Mouse (Mus musculus) adrenal gland, adult 2 months (tissue): ENCODE measurements around the gene Nfkbib. TPM values are rescaled to one million over a fixed set of nuclear protein-coding genes. Genes with fewer than 3 reads are reported as not detected.
A peak's percentile ranks its signal among the peaks of the same experiment; 100 is the strongest.

ENCODE experiments used
- DNase-seq: peaks from one replicate; pipeline ENCODE4 v3.0.0; 2021
- long read RNA-seq: library from polyadenylated mRNA; stranded (forward); transcript quantifications from one replicate; pipeline ENCODE4 v2.0.0, GENCODE M21; 2021
- polyA plus RNA-seq: library from polyadenylated mRNA; depleted of rRNA; stranded (reverse); fragments of >200 nt; gene quantifications from 2 replicates; pipeline ENCODE4 v1.2.3, GENCODE M21; 2012; rRNA removed
- total RNA-seq, 2 experiments: library from RNA; stranded (reverse); gene quantifications; 2 replicates each; pipeline ENCODE4 v1.2.3; 2021

Gene Nfkbib
- total RNA-seq (10 to 100 TPM; 38.0 to 62.9 TPM), polyA plus RNA-seq (97.6 and 122 TPM in 2 replicates)
- long read RNA-seq, transcript Nfkbib-202 (6 exons, 1,243 nt), result major isoform, 35 of 45 reads
- long read RNA-seq, partial matches to known transcripts, result 10 of 45 reads
- long read RNA-seq, other reads (novel, unspliced or antisense), result 0 of 45 reads

DNA sequence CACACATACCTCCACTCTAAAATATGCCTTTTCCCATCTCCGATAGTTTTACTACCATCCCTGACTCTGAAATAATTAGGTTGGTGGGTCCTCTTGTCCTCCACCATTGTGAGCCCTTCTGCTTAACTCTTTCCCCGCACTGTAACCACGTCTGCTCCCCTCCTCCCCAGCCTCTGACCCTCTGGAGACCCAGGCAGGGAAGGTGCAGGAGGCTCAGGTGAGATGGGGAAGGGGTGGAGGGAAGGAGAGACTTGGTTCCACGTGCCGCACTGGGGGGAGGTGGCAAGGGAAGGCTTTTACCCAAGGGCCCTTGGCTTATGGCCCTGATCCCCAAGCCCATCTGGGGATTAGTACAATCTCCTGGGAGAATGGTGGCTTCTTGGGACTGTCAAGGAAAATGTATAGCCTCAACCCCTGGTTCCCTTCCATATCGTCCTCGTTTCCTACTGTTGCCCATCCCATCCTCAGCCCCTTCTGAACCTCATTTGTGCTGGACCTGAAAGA lies at the start of gene Nfkbib:
Gene Nfkbib, minus strand, starts transcription at position 51 of the 504 bp plus-strand sequence.
- no peak for DNase-seq

DNA sequence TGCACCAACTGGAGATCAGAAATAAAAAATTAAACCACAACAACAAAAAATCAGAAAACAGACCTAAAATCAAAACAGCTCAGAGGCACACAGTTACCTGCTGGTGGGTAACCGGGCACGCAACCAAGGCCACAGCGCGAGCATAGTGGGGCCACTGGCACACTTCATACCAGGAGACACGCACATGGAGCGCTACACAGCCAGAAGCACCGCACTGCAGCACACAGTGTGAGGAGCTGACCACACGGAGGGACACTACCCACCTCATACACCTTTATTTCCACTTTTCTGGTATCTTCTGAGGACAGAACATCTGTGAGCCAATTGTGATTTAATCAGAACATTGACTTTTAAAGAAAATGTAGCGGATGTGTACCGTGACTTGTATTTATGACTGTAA lies 49.6 kb upstream of the Nfkbib start:
- DNase-seq, result no peak

DNA sequence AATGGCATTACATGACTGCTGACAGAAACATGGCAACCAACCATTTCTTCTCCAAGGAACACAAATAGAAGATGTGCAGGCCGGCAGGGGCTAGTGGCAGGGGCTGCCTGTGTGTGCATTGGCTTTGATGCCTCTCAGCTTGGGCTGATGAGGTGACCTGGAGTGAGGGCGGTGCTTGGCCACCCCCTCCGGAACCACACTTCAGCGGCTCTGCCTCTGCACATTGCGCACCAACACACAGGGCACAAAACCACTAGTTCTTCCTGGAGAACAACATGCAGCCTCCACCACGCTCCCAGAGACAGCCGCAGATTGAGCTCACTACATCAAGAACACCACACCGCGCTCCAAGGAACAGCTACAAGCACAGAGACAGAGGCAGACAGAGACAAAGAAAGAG lies 48.9 kb upstream of the Nfkbib start:
- DNase-seq, result no peak

DNA sequence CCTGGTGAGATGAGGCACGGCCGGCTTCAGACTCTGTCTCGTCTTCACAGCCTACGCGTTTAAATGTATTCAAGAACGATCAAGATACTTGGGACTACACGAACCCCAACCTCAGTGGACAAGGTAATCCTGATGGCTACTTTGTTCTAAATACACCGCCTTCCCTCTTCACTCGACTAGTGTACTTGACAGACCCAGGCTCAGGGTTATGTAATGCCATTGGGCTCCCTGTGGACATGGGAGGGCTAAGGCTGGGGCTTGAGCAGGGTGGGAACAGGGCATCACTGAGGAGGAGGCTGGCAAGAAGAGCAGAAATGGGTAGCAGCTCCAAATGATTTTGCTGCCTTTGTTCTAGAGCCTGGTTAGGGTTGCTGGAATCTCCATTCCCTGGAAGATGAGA lies 47.9 kb upstream of the Nfkbib start:
- DNase-seq, result no peak

DNA sequence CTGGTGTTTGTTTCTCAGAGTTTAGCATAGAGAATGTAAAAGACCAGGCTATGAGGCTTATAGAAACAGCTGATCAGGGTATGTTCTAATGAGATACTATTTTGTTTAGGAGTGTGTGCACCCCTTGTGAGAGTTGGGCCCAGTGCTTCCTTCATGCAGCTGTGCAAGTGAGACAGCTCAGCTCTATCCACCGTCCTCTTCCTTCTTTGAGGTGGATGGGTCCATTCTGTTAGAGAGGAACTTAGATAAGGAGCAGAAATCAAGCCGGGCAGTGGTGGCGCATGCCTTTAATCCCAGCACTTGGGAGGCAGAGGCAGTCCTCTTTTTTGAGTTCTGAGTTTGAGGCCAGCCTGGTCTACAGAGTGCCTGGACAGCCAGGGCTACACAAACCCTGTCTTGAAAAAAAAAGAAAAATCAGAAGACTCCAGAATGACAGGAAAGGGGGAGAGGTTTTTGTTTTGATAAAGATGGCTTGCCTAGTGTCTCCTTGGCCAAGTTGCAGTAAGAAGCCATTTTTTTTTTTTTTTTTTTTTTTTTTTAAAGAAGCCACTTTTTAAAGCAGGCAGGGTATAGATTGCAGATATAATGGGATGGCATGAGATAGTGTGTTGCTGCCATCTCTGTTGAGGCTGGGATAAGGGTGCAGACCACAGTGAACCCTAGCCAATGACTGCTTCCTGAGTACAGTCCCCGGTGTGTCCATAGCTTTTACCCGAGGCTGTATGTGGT lies 47.2 kb upstream of the Nfkbib start:
- no peak for DNase-seq

DNA sequence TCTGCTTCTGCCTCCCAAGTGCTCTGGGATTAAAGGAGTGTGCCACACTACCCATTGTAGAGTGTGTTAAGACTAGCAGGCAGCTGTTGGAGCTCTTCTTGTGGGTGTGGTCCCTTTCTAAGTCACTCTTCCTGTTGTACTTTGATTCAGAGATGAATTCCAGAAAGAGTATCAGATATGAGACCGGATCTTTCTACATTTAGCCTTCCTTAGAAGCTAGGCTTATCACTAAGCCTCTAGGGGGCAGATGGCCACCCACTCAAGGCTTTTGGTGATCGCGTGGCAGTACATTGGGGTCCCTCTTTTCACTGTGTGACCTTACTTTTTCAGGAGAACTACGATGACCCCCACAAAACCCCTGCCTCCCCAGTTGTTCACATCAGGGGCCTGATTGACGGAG lies 45.6 kb upstream of the Nfkbib start:
- DNase-seq, result no peak

DNA sequence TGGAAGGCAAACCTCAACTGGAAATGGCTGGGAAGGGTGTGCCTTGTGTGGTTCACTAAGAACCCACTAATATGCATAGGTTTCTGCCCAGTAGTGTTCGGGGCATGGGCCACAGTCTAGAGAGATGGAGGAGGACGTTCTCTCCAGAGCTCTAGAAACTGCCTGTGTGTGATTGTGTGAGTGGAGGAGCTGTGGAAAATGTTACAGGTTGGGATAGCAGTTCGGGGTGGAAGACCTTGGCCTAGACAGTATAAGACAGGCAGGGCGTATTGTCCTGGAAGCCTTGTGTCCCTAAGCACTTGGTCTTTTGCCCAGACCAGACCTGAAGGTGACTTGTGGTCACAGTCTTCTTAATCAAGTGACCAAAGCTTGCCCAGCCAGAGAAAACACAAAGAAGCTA lies 45.1 kb upstream of the Nfkbib start:
- no peak for DNase-seq

DNA sequence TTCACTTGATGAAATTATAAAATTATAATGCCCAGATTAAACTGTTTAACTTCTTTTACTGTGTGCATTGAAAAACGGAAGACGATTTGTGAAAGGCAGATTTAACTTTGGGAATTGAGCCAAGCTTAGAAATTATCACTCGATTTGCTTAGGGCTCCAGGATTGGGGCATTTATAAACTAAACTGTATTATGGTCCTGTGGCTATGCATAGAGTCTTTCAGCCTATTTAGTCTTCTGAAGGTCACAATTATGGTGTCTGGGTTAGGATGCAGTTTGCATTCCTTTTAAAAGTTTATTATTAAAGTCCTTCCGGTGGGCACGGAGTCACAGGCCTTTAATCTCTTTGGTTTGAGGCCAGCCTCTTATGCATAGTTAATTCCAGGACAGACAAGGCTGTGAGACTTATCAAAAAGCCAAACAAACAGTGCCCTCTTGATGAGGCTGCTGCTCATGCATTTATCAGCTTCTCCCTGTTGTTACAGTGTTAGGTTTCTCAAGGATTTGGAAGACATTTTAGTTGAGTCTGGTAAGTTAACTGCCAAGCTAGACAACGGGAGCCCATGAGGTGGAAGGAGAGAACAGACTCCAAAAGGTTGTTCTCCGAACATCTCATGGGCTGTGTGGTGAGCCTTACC lies 44.4 kb upstream of the Nfkbib start:
- DNase-seq, result no peak

DNA sequence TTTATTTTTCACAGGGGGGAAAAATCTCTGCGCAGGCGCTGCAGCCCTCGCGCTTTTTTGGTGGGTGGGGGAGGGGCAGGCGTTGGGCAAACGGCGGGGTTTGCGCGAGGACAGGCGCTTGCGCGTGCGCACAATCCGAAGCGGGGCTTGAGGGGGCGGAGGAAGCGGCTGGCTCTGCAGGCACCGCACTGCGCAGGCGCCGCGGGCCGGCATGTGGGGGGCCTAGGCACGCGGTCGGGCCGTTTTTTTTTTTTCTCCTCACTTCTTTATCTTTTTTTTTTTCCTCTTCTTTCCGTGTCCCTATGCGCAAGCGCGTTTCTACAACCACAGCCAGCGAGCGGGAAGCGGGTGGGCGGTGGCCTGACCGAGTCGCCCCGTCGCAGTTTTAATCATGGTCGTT lies 43.9 kb upstream of the Nfkbib start:
- DNase-seq, result peak; percentile 96

DNA sequence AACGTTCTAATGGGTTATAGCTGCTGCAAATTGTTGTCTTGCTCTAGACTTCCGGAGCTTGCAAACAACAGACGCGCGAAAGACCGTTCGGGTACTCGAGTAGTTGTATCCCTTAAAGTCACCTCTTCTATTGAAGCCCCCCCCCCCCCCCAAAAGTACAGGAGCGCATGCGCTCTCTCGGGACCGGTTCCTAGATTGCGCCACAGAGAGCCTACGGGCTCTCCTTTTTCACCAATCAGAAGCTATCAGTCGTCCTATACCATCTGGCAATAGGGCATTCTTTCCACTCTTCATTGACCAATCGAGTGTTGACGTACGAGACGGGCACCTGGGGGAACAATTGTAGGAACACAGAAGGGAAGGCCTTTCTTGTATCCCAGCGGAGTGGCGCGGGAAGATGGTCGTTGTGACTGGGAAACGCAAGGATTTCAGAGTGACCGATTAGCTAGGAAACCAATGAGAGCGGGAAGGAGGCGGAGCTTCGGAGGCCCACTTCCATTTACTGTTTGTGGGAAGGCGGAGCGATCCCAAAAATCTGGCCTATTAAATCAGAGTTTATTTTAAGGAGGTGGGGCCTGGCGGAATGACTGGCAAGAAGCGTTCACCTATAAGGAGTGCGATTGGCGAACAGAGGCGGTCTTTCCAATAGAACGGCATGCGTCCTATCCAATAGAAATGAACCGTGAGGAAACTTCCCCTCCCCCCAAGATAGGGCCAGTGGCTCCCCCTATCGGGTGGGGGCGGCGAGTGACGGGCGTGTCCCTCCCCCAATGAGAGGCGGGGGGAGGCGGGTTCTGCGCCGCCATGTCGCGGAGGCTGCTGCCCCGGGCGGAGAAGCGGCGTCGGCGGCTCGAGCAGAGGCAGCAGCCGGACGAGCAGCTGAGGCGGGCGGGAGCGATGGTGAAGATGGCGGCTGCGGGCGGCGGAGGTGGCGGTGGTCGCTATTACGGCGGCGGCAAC lies 43.1 kb upstream of the Nfkbib start:
- DNase-seq, result peak; percentile 99

DNA sequence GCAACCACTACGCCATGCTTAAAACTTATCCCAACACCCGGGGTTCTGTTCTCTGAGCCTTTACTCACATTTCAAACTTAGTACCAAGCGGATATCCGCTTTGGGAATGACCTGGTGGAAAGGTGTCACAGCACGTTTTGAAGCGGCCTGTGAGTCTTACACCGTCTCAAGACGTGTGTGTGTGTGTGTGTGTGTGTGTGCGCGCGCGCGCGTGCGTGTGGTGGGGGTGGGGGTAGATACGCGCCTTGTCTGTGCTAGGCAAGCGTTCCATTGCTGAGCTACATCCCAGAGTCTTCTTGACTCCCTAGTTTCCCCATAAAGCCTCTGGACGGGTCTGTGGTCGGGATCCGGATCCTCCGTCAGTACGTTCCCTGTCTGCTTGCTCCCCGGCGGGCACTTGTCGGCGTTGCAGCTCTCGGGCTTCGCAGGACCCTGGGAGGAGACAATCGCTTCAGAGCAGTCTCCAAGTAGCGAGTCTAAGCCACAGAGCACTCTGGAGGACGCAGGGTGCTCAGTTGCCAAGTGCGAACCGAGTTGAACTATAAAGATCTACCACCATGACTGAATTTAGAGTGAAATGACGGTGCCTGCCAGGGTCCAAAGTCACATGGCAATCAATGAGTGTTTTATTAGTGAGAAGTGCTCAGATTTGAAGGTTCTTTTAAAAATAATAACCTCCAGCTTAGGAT lies 42.2 kb upstream of the Nfkbib start:
- DNase-seq, result peak; percentile 82

DNA sequence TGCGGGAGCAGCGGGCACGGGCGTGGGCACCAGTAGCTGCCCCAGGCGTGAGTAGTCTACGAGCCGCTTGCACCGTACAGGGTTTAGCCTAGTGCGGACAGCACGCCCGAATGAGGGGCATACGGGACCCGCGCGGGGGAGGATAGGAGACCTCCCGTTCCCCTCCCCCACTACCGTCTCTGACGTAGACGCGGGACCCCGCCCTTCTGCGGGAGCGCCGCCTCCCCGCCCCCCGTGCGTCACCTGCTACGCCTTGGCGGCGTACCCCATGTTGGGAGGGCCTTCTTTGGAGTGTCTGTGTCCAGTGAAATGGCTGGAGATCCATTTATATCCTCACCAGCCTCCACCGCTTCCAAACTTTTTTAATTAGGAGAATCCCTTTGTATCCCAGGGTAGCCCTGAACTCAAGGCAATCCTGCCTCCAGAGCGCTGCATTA lies 41.7 kb upstream of the Nfkbib start:
- DNase-seq, result peak; percentile 97

DNA sequence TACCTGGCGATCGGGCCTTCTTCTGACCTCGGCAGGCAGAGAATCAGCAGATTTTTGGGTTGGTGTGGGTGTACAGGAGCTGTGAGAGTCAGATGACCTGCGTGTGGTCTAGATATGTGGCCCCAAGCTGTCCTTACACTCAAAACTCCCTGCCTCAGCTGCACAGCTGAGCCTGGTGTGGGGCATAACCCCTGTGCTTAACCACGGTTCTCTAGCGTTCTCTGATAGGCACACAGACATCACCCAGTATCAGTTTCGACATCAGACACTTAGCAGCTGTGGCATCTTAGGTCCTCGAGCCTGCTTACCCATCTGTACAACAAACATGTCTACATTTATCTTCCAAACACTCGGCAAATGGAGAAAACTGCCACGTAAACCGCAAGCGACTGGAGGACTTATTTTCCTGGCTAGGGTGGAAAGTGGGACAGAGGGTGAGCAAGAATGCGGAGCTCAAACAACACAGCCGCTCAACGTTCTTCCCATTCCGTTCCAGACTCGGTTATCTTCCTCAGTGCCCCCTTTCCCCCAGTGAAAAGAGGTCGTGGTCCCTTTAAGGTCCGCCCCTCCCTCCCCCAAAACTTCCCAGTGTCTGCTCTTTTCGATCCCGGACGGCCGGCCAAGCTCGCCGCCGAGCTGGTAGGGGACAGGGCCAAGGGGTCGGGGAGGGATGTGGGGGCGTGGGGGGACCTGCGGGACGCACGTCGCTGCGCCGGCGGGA lies 41.1 kb upstream of the Nfkbib start, which contains the start of gene Hnrnpl:
Gene Hnrnpl, plus strand, starts transcription at position 321 of the 721 bp plus-strand sequence.
- DNase-seq, result peak; percentile 61

DNA sequence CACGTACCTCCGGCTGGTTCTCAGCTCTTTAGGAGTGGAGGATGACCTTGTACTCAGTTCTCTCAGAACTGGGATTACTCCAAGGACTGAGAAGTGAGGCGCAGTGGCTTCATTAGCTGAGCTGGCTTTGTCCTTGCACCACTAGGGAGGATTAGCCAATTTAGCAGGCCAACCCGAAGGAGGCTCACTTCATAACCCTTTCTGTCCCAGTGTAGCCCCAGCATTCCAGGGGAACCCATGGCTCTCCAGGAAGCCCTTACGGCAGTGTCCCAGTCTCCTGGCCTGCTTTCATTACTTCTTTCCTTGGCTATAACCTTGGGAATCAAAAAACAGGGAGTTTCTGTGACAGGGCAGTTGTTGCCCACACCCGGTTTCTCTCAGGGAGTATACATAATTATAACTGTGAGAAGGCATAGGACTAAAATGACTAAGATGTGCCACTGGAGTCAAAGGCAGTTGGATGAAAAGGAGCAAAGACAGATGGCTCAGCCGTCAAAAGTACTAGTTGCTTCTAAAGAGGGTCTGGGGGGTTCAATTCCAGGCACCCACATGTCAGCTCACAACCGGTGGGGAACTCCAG lies 40.4 kb upstream of the Nfkbib start:
- DNase-seq, result peak; percentile 86

DNA sequence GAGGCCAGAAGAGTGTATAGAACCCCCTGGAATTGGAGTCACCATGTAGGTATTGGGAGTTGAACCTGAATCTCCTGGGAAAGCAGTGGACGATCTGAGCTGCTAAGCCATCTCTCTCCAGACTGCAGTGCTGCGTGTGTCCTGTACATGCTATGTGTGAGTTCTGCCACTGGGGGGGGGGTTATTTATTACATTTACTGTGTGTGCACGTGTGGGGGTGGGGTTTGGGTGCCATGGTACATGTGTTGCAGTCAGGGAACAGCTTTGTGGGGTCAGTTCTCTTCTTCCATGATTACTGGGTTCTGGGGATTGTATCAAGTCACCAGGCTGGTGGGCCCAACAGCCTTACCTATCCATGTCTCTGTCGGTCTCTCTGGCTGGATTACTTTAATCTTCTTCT lies 39.6 kb upstream of the Nfkbib start:
- DNase-seq, result no peak

DNA sequence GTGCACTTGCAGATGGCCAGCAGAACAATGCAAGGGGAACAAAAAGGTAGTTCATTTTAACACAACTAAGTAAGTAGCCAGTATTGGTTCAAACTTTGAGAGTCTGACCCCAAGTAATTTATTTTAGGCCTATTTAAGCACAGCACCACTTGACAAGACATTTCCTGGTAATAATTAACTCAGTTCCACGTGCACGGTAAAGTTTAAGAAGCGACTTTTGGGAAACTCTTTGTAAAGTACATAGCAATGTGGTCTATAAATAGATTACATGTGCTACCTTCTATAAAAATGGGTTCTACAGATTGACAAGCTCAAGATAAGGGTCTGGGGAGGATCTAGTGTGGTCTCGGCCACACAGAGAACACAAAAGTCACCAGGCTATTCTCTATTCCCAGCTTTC lies 36.4 kb upstream of the Nfkbib start:
- no peak for DNase-seq

DNA sequence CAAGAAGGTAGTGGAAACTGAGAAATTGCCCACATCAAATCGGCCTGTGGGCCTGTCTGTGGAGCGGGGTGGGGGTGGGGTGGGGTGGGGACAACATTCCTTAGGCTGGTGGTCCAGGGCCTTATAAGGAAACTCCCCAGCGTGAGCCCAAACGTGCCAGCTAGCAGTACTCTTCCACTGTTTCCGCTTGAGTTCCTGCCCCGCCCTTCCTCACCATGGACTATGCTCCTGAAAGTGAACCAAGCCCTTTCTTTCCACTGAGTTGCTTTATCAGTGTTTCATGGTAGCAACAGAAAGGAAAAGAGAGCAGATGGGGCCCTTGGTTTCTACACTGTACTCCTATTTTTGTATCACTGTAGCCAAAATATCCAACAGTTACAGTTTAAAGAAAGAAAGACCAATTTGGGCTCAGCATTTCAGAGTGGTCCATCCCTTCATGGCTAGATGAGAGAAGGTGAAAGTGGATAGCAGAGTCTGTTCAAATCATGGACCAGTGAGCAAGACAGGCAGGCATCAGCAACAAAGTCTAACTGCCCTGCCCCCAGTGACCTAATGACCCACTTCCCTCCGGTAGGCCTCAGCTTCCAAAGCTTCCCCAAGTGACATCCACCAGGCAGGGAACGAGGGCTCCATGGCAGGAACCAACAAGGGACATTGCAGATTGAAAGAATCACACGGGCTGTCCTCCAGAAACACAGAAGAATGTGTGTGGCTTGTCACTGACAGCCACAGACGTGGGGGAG lies 35.7 kb upstream of the Nfkbib start:
- no peak for DNase-seq

DNA sequence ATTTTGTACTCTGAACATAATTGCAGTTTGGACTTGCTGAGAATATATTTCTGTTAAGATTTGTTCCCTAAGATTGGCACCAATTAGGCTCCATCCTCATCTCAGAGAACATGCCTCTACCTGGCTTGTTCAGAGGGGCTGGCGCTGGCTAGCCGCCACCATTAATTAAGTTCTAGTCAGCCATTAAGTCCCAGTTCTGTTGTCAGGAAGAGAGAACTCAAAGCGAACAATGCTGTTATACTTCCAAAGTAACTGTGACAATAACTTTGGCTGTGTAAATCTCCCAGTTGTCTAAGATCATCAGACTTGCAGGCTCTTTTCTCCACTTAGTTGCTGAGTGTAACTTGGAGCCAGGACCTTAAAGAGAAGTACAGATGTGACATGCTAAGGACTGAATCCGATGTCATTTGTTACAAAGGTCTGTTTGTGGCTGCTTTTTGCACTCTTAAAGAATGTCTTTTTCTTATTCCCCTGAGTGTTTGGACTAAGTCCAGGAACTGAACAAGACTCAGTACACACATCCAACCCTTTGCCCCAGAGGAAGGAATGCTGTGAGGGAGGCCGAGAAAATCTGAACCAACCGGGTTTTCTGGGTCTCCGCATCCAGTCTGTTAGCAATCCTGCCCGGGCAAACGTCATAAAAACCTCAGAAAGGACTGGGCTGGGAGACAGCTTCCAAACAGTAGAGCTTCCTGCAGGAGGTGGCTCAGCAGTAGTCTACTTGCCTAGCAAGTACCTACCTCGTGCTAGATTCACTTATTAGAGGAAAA lies 34.8 kb upstream of the Nfkbib start:
- DNase-seq, result no peak

DNA sequence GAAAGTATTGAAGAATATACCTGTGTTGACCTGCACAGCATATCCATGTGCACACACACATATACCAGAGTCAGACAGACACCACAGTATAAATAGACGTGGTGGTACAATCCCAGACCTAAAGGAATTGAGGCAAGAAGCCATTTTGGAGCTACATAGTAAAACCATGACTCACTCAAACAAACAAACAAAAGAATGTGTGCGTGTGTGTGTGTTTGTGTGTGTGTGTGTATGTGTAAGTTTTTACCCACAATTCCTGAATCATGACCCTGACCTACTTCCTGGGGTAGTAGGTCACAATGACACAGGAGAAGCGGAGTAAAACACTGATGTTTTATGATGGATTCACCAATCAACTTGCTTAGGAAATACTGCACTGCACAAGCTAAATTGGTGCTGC lies 34.1 kb upstream of the Nfkbib start:
- no peak for DNase-seq
